Mouse (Mus musculus): ENCODE measurements around the gene Nup37.

GRCm38 (mm10) chr10:88221718-88222117 is 74.9 kb downstream of the Nup37 start:
- TF ChIP-seq POLR2A (IDR thresholded peaks at IDR 0.05; ENCODE audit: control insufficient read depth, low read depth, low read length), result no peak
- TF ChIP-seq CTCF (IDR thresholded peaks at IDR 0.05; ENCODE audit: control insufficient read depth, insufficient read depth, insufficient replicate concordance, low read depth, low read length), result no peak

Data from testis, adult 2 months (tissue).